Mouse (Mus musculus) olfactory bulb, adult 2 months (tissue): ENCODE measurements around the gene Nufip1.

Experiments
- CTCF ChIP-seq: fragments of 200-500 bp; IDR thresholded peaks from 2 replicates; pipeline ENCODE4 v1.5.1; 2012; ENCODE audit warnings: low read depth, mild to moderate bottlenecking, low read length, moderate library complexity; ENCODE audit not compliant: insufficient read depth
- POLR2A ChIP-seq: fragments of 200-500 bp; IDR thresholded peaks from 2 replicates; pipeline ENCODE4 v1.6.1; 2012; ENCODE audit warnings: mild to moderate bottlenecking, low read depth, low read length, moderate library complexity; ENCODE audit not compliant: insufficient read depth

- TF ChIP-seq CTCF (no peak), POLR2A (no peak)
Measured at GRCm38 (mm10) chr14:76128174-76128573, 17.5 kb downstream of the Nufip1 start.
